Mouse (Mus musculus) right cerebral cortex, postnatal 10 days (tissue): ENCODE results near the gene Zic4.
A peak's percentile ranks its signal among the peaks of the same experiment; 100 is the strongest.

Experiments used
- DNase-seq, 2 experiments: peaks; one replicate each; pipeline ENCODE4 v3.0.0; 2021; ENCODE audit warnings: low spot score in 2 of 2

Gene Zic4

GRCm38 (mm10) chr9:91363814-91364126, 1.6 kb downstream of the Zic4 start:
- DNase-seq, result no peak

GRCm38 (mm10) chr9:91364127-91364970, 2.1 kb downstream of the Zic4 start:
- DNase-seq, result no peak

GRCm38 (mm10) chr9:91364971-91365501, 2.8 kb downstream of the Zic4 start:
- no peak for DNase-seq

GRCm38 (mm10) chr9:91365664-91366063, 3.5 kb downstream of the Zic4 start, which contains the start of gene Zic1:
TSS of gene Zic1 (minus strand) at chr9:91365810.
- DNase-seq, result peak in 1 of 2 experiments; percentile 44

GRCm38 (mm10) chr9:91366226-91366998, 4.2 kb downstream of the Zic4 start:
- no peak for DNase-seq

- no peak for DNase-seq
Measured at GRCm38 (mm10) chr9:91366999-91367811, 5.0 kb downstream of the Zic4 start.

GRCm38 (mm10) chr9:91368150-91368549, 5.9 kb downstream of the Zic4 start:
- DNase-seq, result no peak

- no peak for DNase-seq
Measured at GRCm38 (mm10) chr9:91368946-91369292, 6.7 kb downstream of the Zic4 start.

- no peak for DNase-seq
Measured at GRCm38 (mm10) chr9:91369293-91369991, 7.2 kb downstream of the Zic4 start.

- no peak for DNase-seq
Measured at GRCm38 (mm10) chr9:91370191-91370708, 8.0 kb downstream of the Zic4 start.

GRCm38 (mm10) chr9:91371011-91371410, 8.8 kb downstream of the Zic4 start:
- DNase-seq, result no peak

- DNase-seq, result no peak
Measured at GRCm38 (mm10) chr9:91371608-91372007, 9.4 kb downstream of the Zic4 start.

GRCm38 (mm10) chr9:91373811-91374575, 11.8 kb downstream of the Zic4 start:
- no peak for DNase-seq

GRCm38 (mm10) chr9:91374665-91375064, 12.5 kb downstream of the Zic4 start:
- DNase-seq, result no peak

- no peak for DNase-seq
Measured at GRCm38 (mm10) chr9:91377036-91377872, 15.0 kb downstream of the Zic4 start.

GRCm38 (mm10) chr9:91377873-91378150, 15.6 kb downstream of the Zic4 start:
- DNase-seq, result no peak

- no peak for DNase-seq
Measured at GRCm38 (mm10) chr9:91378411-91379299, 16.4 kb downstream of the Zic4 start.

GRCm38 (mm10) chr9:91379300-91379635, 17.1 kb downstream of the Zic4 start:
- no peak for DNase-seq
